8 mouse cellular contexts compared by ENCODE assay signal in genomic region chr4:128609925-128610402, GRCm38 (mm10). TPM values are rescaled to one million over a fixed set of nuclear protein-coding genes. Genes with fewer than 3 reads are reported as not detected.
DNase-seq lines count a peak whose midpoint lies in the region; ATAC-seq and TF ChIP-seq lines count a peak whose summit lies in the region.

Zscan20 (minus strand) TSS chr4:128610098.

- H3K4me3 ChIP-seq in hindbrain, embryonic 13.5 days: peak within 1 kb of the TSS; percentile 59

- POLR2A ChIA-PET in Patski (lab: Charles Lee): no interaction called here

- in situ Hi-C loops in Patski (cut with MboI; ENCODE audit: low pct_unique_long_range_greater_than_20kb): loop anchor here (5.0 to 25.0 kb wide), 4 partner anchors 102 to 502 kb away; partner anchors contain the start of genes Hpca and Tmem54

- TF ChIP-seq CTCF in Patski (IDR thresholded peaks at IDR 0.05): no peak

- 1% methylated on average over 24 of the region's 24 CpGs for WGBS in hindbrain, embryonic 13.5 days

- H3K27me3 ChIP-seq in Patski: no peaks in the 10 kb centered on the region
- no peaks in the 10 kb centered on the region for H3K27me3 ChIP-seq in hindbrain, embryonic 13.5 days

- peak within 1 kb of the TSS; percentile 77 for H3K9ac ChIP-seq in hindbrain, embryonic 13.5 days

- peak; percentile 87 for DNase-seq in Patski (ENCODE audit: low read depth, low spot score)
- peak; percentile 95 to 97 for DNase-seq in cerebellum, postnatal 14 days
- peak; percentile 95 to 98 for DNase-seq in frontal cortex, postnatal 14 days (ENCODE audit: low spot score in 2 of 2)
- peak; percentile 78 to 84 for DNase-seq in layer of hippocampus, postnatal 25 days (ENCODE audit: extremely low spot score in 1 of 2, low spot score in 1 of 2)
- peak; percentile 99 for DNase-seq in lung, postnatal 25 days (ENCODE audit: low spot score)
- DNase-seq in retina, embryonic 14.5 days (ENCODE audit: low spot score): peak; percentile 97
- peak; percentile 92 for DNase-seq in thymus, postnatal 4 days

- peak; percentile 98 for ATAC-seq in Patski
- peak; percentile 97 for ATAC-seq in hindbrain, embryonic 13.5 days (ENCODE audit: low FRiP score)

- no peaks in the 10 kb centered on the region for H3K36me3 ChIP-seq in hindbrain, embryonic 13.5 days

- CTCF ChIA-PET in Patski (lab: Charles Lee): no interaction called here

- peak within 1 kb of the TSS; percentile 71 for H3K4me2 ChIP-seq in hindbrain, embryonic 13.5 days

- peak within 1 kb of the TSS; percentile 72 for H3K27ac ChIP-seq in hindbrain, embryonic 13.5 days

- H3K9me3 ChIP-seq in hindbrain, embryonic 13.5 days: no peaks in the 10 kb centered on the region

- H3K4me1 ChIP-seq in hindbrain, embryonic 13.5 days (replicated peaks): peaks cover 26% of the 10 kb centered on the region

RNA-seq across cellular contexts. Expression of gene Zscan20, which starts in this region (rescaled TPM):
- 2.8 TPM for polyA plus RNA-seq in Patski (2021)
- polyA plus RNA-seq in hindbrain, embryonic 13.5 days (2015; fragmentation: Nextera tagmentation; extraction: Ambion mirVana): 4.6 and 5.9 TPM in 2 replicates
- 10 to 100 TPM in 1 of 2 experiments, 1 to 10 TPM in 1; 9.1 to 10.9 TPM for total RNA-seq in layer of hippocampus, postnatal 25 days (2021)

Comparison
In these comparisons a context has a peak if more than half of its experiments do, and no peak if none do; other contexts are left out.
1. Peak in every context shown above with its lines: DNase-seq, ATAC-seq, H3K4me3 ChIP-seq and H3K27ac ChIP-seq.